Mouse (Mus musculus): ENCODE results near the gene Tspan33. TPM values are rescaled to one million over a fixed set of nuclear protein-coding genes. Genes with fewer than 3 reads are reported as not detected.

Tspan33 gene
- total RNA-seq, 1 experiment from 2014 or later, result 2.2 TPM

DNA sequence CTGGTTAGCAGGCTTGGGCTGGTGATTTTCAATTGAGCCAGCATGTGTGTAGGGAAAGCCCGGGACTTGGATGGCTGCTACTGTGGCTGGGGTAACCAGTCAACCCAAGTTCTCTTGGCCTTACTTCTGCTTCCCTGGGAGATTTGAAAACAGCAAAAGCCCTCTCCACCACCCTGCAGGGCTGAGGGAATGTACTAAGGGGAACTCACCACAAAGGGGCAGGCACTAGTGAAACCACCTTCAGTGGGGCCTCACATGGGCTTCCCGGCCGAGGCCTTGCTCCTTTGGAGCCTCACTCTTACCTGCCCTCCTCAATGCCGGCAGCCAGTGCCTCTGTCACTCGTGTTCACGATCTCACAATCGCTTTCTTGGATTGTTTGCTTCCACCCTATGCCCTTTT lies 2.0 kb downstream of the Tspan33 start:
- ATAC-seq (ENCODE audit: extremely low read depth, insufficient number of reproducible peaks, low FRiP score, poor library complexity, severe bottlenecking), result no peak

DNA sequence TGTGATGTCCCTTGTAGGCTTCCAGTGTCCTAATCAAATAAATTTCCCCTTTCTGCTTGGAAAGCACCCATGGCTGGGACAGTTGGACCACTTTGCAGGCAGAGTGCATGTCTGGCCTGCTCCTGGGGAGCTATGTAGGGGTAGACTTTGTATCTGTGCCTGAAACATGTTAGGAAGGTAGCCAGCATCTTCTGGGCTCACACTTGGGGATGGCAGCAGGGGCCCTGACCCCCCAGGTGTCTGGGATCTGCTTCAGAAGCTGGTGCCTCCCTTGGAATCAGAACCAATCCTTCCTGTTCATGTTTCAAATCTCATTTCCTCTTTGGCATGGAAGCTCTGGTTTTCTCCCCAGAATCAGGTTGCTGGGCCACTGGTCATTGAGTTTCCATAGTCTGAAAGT lies 3.1 kb downstream of the Tspan33 start:
- no peak for ATAC-seq (ENCODE audit: extremely low read depth, insufficient number of reproducible peaks, low FRiP score, poor library complexity, severe bottlenecking)

DNA sequence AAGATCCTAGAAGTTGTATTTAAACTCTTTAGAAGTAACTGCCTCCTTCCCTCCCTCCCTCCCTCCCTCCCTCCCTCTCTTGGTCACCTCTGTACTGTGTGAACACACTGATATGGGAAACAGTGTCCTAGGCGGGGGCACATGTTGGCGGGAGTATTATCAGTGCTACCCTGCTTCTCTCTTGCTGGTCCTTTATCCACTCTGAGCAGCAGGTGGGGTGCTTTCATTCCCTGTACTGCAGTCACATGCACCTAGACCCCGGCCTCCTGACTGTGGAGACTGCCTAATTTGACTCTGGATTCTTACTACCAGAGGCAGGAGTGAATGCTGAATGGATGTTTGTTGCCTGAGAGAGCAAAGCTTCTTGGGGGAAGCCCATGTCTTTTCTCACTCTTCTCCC lies 3.5 kb downstream of the Tspan33 start:
- no peak for ATAC-seq (ENCODE audit: extremely low read depth, insufficient number of reproducible peaks, low FRiP score, poor library complexity, severe bottlenecking)

DNA sequence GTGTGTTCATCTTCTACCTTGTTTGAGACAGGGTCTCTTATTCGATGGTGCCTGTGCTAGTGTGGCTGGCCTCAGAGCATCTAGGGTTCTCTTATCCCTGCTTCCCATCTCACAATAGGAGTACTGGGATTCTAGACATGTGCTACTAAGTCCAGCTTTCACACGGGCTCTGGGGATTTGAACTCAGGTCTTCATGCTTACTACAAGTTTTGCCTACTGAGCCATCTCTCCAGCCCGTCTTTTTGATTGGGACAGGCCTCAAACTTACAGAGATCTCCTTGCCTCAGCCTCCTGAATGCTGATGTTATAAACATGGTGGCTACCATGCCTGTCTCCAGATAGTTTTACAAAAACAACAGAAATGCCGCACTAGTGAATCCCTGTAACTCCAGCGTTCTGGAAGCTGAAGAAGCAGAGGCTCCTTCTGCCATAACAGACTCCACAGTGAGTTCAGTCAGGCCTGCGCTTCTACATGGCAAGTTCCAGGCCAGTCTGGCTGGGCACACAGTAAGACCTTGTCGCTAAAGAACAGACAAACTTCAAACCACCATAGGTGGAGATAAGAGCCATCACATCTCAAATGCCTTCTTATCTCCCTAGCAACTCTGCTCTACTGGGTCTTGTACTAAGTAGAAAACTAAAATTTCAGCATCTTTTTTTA lies 5.2 kb downstream of the Tspan33 start:
- ATAC-seq (ENCODE audit: extremely low read depth, insufficient number of reproducible peaks, low FRiP score, poor library complexity, severe bottlenecking), result no peak

DNA sequence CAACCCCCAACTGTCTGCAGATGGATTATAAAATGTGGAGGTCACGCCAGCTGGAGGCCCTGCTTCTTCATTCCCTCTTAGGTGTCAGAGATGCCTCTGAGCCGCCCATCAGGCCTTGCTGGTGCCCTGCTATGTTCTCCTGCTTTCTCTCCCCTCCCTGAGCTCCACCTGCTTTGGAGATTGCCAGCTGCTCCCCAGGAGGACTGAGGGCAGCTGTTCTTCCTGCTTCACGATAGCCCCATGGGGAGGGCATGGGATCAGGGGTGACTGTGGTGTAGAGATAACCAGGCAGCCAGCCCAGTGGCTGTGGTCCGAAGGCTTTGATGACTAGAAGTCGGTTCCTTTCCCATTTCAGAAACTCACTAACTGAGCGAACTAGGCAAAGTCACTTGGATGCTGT lies 7.0 kb downstream of the Tspan33 start:
- no peak for ATAC-seq (ENCODE audit: extremely low read depth, insufficient number of reproducible peaks, low FRiP score, poor library complexity, severe bottlenecking)

DNA sequence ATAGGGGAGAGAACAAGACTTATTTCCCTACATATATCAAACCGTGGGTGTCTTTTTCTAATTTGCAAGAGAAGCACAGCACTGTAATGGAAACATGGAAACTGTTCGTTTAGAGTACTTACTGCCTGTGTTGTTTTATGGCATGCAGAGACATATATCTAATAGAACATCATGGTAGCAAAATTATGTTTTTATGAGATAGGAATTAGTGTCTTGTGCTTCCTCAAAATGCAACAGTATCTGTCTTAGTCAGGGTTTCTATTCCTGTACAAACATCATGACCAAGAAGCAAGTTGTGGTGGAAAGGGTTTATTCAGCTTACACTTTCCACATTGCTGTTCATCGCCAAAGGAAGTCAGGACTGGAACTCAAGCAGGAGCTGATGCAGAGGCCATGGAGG lies 8.1 kb downstream of the Tspan33 start:
- no peak for ATAC-seq (ENCODE audit: extremely low read depth, insufficient number of reproducible peaks, low FRiP score, poor library complexity, severe bottlenecking)

DNA sequence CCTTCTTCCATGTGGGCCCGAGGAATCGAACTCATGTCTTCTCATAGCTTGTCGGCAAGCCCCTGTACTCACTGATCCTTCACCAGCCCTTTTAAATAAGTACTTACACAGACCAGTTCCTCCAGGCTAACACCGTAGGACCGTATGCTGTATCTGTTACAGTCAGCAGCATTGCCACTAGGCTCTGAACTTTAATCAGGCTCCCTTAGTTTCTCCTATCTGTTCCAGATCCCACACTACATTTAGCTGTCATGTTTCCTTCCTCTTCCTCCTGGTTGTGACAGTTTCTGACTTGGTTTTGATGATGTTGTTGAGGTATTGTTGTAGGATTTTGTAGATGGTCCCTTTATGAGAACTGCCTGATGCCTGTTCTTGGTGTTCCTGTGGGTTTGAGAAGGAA lies 10.1 kb downstream of the Tspan33 start:
- no peak for ATAC-seq (ENCODE audit: extremely low read depth, insufficient number of reproducible peaks, low FRiP score, poor library complexity, severe bottlenecking)

DNA sequence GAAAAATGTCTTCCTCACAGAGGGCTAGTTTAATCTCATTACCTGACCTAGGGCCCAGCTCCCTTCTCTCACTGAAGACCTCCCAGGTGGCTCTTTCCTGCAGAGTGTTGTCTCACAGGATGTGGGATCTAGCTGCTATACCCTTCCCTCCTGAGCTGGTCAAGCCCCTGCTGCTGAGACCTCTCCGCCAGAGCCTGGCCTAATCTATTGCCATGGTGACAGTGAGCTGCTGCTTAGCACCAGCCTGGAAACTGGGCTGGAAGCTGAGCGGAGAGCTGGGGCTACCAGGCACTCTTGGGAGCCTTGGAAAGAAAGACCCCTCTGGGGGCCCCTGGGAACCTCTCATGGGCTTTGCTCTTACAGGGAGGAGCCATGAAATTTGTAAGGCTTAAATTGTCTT lies 13.9 kb downstream of the Tspan33 start:
- no peak for ATAC-seq (ENCODE audit: extremely low read depth, insufficient number of reproducible peaks, low FRiP score, poor library complexity, severe bottlenecking)

DNA sequence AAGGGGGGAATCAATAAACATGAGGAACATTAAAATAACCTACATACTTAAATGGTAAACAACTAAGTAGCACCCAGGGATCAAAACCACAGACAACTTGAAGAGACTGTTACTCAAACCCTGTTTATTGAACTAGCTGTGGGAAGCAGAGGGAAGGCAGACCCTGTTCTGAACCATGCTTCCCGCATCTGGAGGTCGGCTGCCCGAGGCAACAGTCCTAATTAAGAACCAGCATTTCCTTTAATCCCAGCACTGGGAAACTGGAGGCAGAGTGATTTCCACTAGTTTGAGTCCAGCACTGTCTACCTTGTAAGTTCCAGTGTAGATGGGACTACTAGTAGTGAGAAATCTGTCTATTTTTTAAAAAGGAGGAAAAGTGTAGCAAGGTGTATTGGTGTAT lies 17.3 kb downstream of the Tspan33 start:
- ATAC-seq (ENCODE audit: extremely low read depth, insufficient number of reproducible peaks, low FRiP score, poor library complexity, severe bottlenecking), result no peak

DNA sequence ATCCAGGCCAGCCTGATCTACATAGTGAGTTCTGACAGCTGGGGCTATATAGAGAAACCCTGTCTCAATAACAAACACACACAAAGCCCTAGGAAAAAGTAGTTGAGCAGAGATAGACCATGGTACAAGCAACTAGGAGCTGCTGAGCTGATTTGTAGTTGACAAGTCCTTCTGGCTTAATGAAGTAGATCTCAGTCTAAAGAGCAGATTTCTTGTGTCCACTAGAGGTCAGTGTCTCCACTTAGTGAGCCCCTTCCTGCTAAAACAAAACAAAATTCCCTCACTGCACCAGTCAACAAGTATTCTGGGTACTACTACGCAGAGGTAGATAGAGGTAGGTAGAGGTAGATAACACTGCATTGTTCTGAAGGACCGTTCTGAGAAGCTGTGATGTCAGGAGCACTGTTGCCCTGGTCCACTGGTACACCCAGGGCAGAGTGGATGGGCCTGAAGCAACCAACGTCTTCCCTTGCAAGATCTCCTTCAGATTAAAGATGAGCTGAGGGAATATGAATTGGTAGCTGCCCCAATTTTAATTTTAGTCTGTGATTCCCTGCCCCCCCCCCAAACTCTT lies 18.1 kb downstream of the Tspan33 start:
- ATAC-seq (ENCODE audit: extremely low read depth, insufficient number of reproducible peaks, low FRiP score, poor library complexity, severe bottlenecking), result peak; percentile 26; the same call in 1 of the 2 replicates

DNA sequence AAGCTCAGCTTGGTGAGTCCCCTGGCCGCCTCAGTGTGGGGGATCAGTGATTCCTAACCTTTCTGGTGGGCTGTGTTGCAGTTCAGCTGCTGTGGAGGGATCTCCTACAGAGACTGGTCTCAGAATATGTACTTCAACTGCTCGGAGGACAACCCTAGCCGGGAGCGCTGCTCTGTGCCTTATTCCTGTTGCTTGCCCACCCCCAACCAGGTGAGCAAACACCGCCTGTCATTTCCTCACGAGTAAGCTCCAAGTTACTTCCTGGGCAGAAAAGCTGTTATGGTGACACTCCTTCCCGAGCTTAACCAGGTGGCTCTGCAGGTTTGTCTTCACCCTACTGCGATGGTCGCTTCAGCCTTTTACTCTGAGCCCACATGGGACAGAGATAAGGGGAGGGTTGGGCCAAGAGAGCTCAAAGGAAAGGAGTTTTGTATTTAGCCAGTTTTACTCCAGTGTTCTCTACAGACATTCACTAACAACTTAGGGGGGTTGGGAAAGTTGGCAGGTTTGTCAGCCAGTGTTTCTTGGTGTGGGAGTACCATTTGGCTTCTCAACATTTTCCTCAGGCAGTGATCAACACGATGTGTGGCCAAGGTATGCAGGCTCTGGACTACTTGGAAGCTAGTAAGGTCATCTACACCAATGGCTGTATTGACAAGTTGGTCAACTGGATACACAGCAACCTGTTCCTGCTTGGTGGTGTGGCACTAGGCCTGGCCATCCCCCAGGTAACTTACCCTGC lies 22.8 kb downstream of the Tspan33 start:
- no peak for ATAC-seq (ENCODE audit: extremely low read depth, insufficient number of reproducible peaks, low FRiP score, poor library complexity, severe bottlenecking)

DNA sequence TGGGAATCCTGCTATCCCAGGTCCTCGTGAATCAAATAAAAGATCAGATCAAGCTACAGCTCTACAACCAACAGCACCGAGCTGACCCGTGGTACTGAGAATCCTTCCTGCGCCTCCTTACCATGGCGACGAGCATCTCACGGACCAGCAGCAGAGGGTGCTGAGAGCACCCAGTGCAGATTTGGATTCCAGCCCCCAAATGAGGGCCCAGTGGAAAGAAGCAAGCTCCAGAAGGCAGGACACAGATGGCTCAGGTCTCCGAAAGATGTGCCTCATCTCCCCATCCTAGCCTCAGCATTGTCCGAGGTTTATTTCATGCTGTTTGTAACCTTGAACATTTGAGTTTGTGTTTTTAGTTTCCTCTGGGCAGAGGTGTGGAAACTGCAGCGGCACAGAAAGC lies 23.5 kb downstream of the Tspan33 start:
- no peak for ATAC-seq (ENCODE audit: extremely low read depth, insufficient number of reproducible peaks, low FRiP score, poor library complexity, severe bottlenecking)

DNA sequence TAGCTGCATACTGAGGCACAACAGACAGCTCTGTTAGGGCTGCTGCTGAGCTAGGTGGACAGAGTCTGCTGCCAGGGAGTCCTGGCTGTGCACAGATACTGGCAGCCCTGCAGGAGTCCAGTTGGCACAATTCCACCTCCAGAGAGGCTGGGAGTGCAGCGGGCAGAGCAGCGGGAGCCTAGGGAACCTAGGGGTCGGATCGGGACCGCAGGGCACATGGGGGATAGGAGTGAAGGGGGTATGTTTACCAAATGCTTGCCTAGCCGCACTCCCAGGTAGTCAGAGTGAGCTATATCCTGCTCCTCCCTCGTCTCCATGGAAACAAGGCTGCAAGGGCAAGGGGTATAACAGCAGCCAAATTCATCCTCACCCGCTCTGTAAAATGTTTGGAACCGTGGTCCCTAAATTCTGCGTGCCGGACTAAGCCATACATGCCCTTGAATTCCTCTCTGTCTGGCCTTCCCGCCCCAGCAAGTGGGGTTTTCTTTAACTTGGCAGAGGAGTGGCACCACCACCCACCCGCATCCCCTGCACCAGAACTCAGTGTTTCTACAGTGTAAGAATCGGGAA lies 24.0 kb downstream of the Tspan33 start:
- no peak for ATAC-seq (ENCODE audit: extremely low read depth, insufficient number of reproducible peaks, low FRiP score, poor library complexity, severe bottlenecking)

DNA sequence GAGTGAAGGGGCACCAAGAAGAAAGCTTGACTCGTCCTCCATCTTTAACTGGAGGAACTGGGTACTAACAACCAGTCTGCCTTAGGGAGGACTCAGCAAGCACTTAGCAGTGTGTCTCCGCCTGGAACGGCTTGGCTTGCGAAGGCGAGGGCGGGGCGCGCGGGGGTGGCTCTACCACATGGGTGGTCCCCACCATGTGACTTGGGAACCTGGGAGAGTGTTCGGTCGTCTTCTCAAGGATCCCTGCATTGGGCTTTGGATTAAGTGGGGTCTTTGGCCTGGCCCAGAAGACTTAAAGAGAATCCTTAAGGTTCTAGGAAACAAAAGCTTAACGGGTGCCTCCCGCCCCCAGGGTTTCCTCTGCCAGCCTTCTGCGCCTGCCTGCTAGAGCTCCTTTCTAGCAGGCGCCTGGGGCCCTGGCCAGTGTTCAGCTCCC lies 24.9 kb downstream of the Tspan33 start:
- ATAC-seq (ENCODE audit: extremely low read depth, insufficient number of reproducible peaks, low FRiP score, poor library complexity, severe bottlenecking), result no peak

DNA sequence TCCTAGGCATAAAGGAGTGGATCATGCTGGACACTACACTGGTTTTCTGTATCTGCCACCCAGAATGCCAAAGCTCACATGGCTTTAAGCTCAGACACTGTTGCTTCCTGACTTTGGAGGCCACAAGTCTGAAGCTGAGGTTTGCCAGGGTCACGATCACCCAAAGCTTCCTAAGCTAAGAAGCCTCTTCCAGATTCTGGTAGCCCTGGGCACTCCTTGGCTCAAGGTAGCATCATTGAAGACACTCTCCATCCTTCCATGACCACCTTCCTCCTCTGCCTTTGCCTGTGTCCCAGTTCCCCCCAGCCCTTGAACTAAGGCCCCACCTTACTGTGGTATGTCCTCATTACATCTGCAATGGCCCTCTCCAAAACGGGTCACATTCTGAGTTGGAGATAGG lies 27.9 kb downstream of the Tspan33 start:
- ATAC-seq (ENCODE audit: extremely low read depth, insufficient number of reproducible peaks, low FRiP score, poor library complexity, severe bottlenecking), result no peak

DNA sequence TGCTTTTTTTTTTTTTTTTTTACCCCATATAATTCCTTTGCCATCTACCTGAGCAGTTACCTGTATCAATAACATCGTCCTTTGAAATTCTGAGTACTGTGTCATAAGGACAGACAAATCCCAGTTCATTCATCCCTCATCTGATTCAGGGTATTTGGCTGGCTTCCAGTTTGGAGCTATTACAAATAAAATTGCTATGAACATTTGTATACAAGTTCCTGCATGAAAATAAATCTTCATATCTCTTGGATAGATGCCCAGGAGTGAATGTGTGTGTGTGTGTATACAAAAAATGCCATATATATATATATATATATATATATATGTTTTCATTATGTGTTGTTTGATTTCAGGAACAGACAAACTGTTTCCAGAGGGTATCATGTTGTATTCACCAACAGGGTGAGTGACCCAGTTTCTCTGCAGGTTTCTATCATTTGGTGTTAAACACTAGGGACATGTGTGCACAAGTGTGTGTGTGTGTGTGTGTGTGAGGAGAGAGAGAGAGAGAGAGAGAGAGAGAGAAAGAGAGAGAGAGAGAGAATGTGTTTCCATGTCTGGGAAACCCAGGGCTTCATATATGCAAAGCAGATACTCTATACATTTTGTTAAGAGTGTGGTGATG lies 32.7 kb downstream of the Tspan33 start:
- no peak for ATAC-seq (ENCODE audit: extremely low read depth, insufficient number of reproducible peaks, low FRiP score, poor library complexity, severe bottlenecking)

DNA sequence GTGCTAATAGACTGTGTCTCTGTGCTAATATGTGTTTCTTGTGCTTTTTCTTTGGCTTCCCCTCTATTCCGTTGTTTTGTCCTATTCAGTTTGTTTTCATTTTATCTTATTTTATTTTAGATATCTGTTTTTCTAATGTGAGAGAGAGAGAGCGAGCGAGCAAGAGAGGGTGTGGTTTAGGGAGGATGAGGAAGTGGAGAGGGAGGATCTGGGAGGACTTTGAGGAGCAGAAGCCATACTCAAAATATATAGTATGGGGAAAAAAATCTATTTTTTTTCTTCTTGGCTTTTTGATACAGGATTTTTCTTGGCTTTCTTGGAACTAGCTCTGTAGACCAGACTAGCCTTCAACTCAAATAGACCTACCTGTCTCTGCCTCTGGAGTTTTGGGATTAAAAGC lies 34.0 kb downstream of the Tspan33 start:
- ATAC-seq (ENCODE audit: extremely low read depth, insufficient number of reproducible peaks, low FRiP score, poor library complexity, severe bottlenecking), result no peak

DNA sequence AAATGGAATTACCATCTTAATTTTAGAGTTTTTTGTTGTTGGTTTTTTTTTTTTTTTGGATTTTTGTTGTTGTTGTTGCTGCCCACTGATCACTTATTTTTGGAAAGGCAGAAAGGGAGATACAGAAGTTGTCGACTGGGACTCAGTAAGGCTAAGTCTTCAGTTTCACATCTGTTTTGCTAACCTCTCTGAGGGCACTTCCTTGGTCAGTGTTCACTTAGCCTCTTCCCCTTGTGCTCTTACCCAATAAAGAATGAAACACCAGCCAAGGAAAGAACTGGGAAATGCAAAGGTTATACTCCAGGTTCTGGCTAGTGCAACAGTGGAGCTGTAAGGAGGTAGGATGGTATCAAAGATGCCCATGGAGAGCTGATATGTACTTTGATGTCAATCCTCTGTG lies 35.5 kb downstream of the Tspan33 start:
- ATAC-seq (ENCODE audit: extremely low read depth, insufficient number of reproducible peaks, low FRiP score, poor library complexity, severe bottlenecking), result no peak

DNA sequence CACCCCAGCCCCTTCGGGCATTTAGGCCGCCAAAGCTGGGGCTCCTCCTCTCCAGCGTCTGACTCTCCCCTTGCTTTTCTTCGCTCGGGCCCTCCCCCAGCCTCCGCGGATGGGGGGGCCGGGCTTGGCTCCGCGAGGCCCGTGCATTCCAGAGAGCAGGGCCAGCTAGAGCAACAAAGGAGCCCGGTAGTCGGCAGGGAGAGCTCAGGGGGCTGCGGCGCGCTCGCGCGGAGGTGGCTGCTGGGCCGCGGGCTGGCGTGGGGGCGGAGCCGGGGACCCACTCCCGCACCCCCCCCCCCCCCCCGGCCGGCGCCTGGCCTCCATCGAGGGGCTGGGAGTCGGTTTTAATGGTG lies 41.3 kb downstream of the Tspan33 start, which contains the start of gene Smo:
Gene Smo, plus strand, starts transcription at position 168 of the 353 bp plus-strand sequence.
- ATAC-seq (ENCODE audit: extremely low read depth, insufficient number of reproducible peaks, low FRiP score, poor library complexity, severe bottlenecking), result no peak

Data from neutrophil, adult 5-6 weeks (primary cell).